Mouse (Mus musculus) small intestine, adult 2 months (tissue): ENCODE results near the gene Det1. TPM values are rescaled to one million over a fixed set of nuclear protein-coding genes. Genes with fewer than 3 reads are reported as not detected.
A peak's percentile ranks its signal among the peaks of the same experiment; 100 is the strongest.

ENCODE experiments used
- H3K27ac ChIP-seq: fragments of 200-500 bp; 2 replicates; pipeline ENCODE4 v1.5.1; 2012; ENCODE audit warnings: low read depth, low read length, control low read depth, inconsistent platforms; ENCODE audit not compliant: insufficient read depth
- H3K27me3 ChIP-seq: fragments of 200-500 bp; 2 replicates; pipeline ENCODE4 v1.6.1; 2012; ENCODE audit warnings: mild to moderate bottlenecking, moderate library complexity, low read length, inconsistent platforms; ENCODE audit not compliant: control insufficient read depth, insufficient read depth
- H3K36me3 ChIP-seq: fragments of 200-500 bp; 2 replicates; pipeline ENCODE4 v1.6.1; 2012; ENCODE audit warnings: mild to moderate bottlenecking, low read length, control low read depth, inconsistent platforms; ENCODE audit not compliant: control insufficient read depth, insufficient read depth
- H3K4me1 ChIP-seq: fragments of 200-500 bp; 2 replicates; pipeline ENCODE4 v1.6.1; 2012; ENCODE audit warnings: low read length, inconsistent platforms, mixed read lengths; ENCODE audit not compliant: control insufficient read depth, insufficient read depth, insufficient read length
- H3K4me3 ChIP-seq: fragments of 200-500 bp; 2 replicates; pipeline ENCODE4 v1.5.1; 2012; ENCODE audit warnings: low read depth, mild to moderate bottlenecking, control low read depth, inconsistent platforms, low read length, moderate library complexity
- CTCF ChIP-seq: fragments of 200-500 bp; IDR thresholded peaks from 2 replicates; pipeline ENCODE4 v1.5.1; 2012; ENCODE audit warnings: low read depth, mild to moderate bottlenecking, control low read depth, inconsistent platforms, low read length, moderate library complexity, mixed read lengths; ENCODE audit not compliant: insufficient replicate concordance, insufficient read length; ENCODE audit errors: extremely low read depth
- POLR2A ChIP-seq: fragments of 200-500 bp; IDR thresholded peaks from 2 replicates; pipeline ENCODE4 v1.6.1; 2012; ENCODE audit warnings: low read depth, mild to moderate bottlenecking, control low read depth, inconsistent platforms, low read length, moderate library complexity
- WGBS: fragments of 180-500 bp; shearing (Covaris S2); methylation state at CpG from one replicate; pipeline ENCODE4 v1.1.7; 2018; 5-methylcytosine and 5-hydroxymethylcytosine counted together
- polyA plus RNA-seq: library from polyadenylated mRNA; depleted of rRNA; stranded (reverse); fragments of >200 nt; gene quantifications from 2 replicates; pipeline ENCODE4 v1.2.3, GENCODE M21; 2012

The Det1 gene
- polyA plus RNA-seq, 1 experiment: 10.2 TPM

GRCm38 (mm10) chr7:78854051-78854450, 7.0 kb upstream of the Det1 start:
- WGBS: 49% methylated on average over 4 of the region's 4 CpGs
- Histone ChIP-seq H3K4me1 (no peaks in the 10 kb centered on the region), H3K27ac (no peak overlapping the region), H3K36me3 (no peaks in the 10 kb centered on the region), H3K4me3 (no peak overlapping the region), H3K27me3 (no peaks in the 10 kb centered on the region)
- TF ChIP-seq POLR2A (no peak), CTCF (no peak)

GRCm38 (mm10) chr7:78846066-78846716, 872 bp downstream of the Det1 start:
- WGBS: 24% methylated on average over 12 of the region's 12 CpGs
- Histone ChIP-seq H3K36me3 (peaks cover 19% of the 10 kb centered on the region), H3K27me3 (no peaks in the 10 kb centered on the region), H3K27ac (peak overlapping the region; percentile 37; the same call in 1 of the 2 replicates), H3K4me1 (no peaks in the 10 kb centered on the region), H3K4me3 (peak overlapping the region; percentile 74)
- TF ChIP-seq POLR2A: no peak
- no peak for TF ChIP-seq CTCF

- Histone ChIP-seq H3K4me1 (no peaks in the 10 kb centered on the region), H3K27me3 (no peaks in the 10 kb centered on the region), H3K36me3 (peaks cover 23% of the 10 kb centered on the region), H3K27ac (no peak overlapping the region), H3K4me3 (no peak overlapping the region)
- 76% methylated on average over 5 of the region's 5 CpGs for WGBS
- no peak for TF ChIP-seq CTCF
- TF ChIP-seq POLR2A: no peak
These were observed 5.5 kb downstream of the Det1 start for GRCm38 (mm10) chr7:78841601-78842000.

GRCm38 (mm10) chr7:78837250-78837649, 9.8 kb downstream of the Det1 start:
- no peak for TF ChIP-seq POLR2A
- no peak for TF ChIP-seq CTCF
- H3K4me3 ChIP-seq: no peak overlapping the region
- H3K36me3 ChIP-seq: peaks cover 9% of the 10 kb centered on the region
- no peaks in the 10 kb centered on the region for H3K27me3 ChIP-seq
- 78% methylated on average over 4 of the region's 4 CpGs for WGBS
- peaks cover 11% of the 10 kb centered on the region; the same call in 1 of the 2 replicates for H3K4me1 ChIP-seq
- H3K27ac ChIP-seq: no peak overlapping the region

DNA sequence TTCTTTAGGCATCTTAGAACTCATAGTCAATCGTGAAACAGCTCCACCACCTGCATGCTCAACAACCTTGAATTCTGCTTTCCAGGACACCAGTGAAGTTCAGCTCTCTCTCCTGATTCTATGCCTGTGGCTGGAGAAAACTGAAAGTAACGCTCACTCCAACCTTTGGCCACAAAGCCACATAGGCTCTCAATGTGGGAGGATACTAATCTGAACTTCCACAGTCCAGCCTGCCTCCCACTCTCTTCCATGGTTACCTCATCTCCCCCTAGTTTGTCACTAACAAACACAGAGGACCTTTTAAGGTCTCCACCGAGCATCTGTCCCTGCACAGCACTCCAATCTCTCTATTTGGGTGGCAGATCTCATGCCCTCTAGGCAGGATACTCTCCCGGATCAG, 11.4 kb downstream of the Det1 start:
- peak overlapping the region; percentile 76 for H3K27ac ChIP-seq

GRCm38 (mm10) chr7:78827749-78828362, 19.2 kb downstream of the Det1 start:
- Histone ChIP-seq H3K27ac (peak overlapping the region; percentile 38), H3K4me1 (peaks cover 9% of the 10 kb centered on the region), H3K36me3 (peaks cover 16% of the 10 kb centered on the region), H3K27me3 (no peaks in the 10 kb centered on the region), H3K4me3 (peak overlapping the region; percentile 3; the same call in 1 of the 2 replicates)
- no peak for TF ChIP-seq POLR2A
- TF ChIP-seq CTCF: no peak
- WGBS: 34% methylated on average over 14 of the region's 14 CpGs

More for the DNA sequence above, 11.4 kb downstream of the Det1 start:
- Histone ChIP-seq H3K4me3 (no peak overlapping the region; the same call in 1 of the 2 replicates), H3K27me3 (no peaks in the 10 kb centered on the region), H3K4me1 (peaks cover 11% of the 10 kb centered on the region; the same call in 1 of the 2 replicates), H3K36me3 (peaks cover 6% of the 10 kb centered on the region)
- no peak for TF ChIP-seq CTCF
- TF ChIP-seq POLR2A: no peak
- 64% methylated on average over 4 of the region's 4 CpGs for WGBS

DNA sequence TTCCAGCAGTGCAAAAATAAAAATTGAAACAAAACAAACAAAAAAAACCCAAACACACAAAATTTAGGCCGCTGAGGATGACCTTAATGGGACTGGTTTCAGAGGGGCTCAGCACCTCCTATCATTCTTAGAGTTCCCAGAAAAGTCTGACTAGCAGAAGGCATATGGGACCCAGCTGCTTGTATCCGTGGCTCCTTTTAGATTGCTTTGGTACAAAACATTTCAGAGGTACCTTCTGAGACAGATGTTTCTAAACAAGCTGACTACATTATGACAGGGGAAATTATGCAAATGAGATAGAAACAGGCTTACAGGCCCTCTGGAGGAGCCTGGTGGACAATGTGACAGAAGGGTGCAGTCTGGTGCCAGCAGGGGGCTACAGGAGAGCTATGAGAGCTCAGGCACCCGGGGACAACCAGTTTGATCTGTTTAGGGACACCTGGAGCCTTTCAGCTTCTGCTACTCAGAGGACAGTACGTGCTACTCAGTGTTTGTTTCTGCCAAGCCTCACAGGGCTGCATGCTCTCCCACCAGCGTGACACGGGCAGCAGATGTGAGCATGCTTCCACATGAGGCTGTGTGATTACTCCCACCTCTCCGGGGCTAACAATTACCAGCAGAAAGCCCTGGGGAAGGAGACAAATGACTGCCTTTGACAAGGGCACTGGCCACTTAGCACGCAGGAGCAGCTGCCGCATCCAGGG, 20.2 kb downstream of the Det1 start:
- TF ChIP-seq POLR2A (no peak), CTCF (peak; percentile 17; the same call in 1 of the 2 replicates)
- 32% methylated on average over 9 of the region's 9 CpGs for WGBS
- peaks cover 16% of the 10 kb centered on the region for H3K36me3 ChIP-seq
- H3K27me3 ChIP-seq: no peaks in the 10 kb centered on the region
- no peak overlapping the region for H3K4me3 ChIP-seq
- peaks cover 9% of the 10 kb centered on the region for H3K4me1 ChIP-seq
- 0 out of 2 replicates have a peak overlapping the region, but pooled peaks have one; percentile 38 for H3K27ac ChIP-seq
